Mouse (Mus musculus): Measurements from ENCODE around the gene Btnl10. TPM values are rescaled to one million over a fixed set of nuclear protein-coding genes. Genes with fewer than 3 reads are reported as not detected.

Btnl10 gene
- polyA plus RNA-seq, 1 experiment = not detected

DNA sequence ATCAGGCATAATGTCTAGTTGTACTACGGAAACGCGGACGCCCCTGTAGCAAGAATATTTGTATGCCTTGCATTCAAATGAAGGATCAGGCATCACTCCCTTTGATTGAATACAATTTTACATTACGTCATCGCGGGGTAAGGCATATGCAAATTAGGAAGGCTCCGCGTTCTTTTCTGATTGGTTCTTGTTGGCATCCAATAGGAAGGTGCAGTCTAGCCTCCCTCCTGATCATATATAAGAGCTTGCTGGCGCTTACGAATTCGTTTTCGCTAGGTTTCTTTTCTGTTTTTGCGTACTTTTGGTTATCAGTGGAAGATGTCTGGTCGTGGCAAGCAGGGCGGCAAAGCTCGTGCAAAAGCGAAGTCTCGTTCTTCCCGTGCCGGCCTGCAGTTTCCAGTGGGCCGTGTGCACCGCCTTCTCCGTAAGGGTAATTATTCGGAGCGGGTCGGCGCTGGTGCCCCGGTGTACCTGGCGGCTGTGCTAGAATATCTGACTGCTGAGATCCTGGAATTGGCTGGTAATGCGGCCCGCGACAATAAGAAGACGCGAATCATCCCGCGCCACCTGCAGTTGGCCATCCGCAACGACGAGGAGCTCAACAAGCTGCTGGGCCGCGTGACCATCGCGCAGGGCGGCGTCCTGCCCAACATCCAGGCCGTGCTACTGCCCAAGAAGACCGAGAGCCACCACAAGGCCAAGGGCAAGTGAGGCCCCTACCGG, 36.9 kb downstream of the Btnl10 start, which contains the start of the genes Hist3h2a and Trim17:
Hist3h2a (plus strand) TSS at position 266 of the 723 bp plus-strand sequence.
Trim17 (plus strand) TSS at position 266 of the 723 bp plus-strand sequence.
- Histone ChIP-seq H3K4me3 (ENCODE audit: low read depth, low read length) (peak within 1 kb of the TSS; percentile 97), H3K9ac (ENCODE audit: low read depth, poor library complexity, severe bottlenecking) (peak within 1 kb of the TSS; percentile 83), H3K36me3 (ENCODE audit: control insufficient read depth, insufficient read depth, low read length, poor library complexity, severe bottlenecking) (no peaks in the 10 kb centered on the region), H3K4me1 (ENCODE audit: control insufficient read depth, insufficient read depth, low read length) (no peaks in the 10 kb centered on the region), H3K27me3 (ENCODE audit: control insufficient read depth, insufficient read depth, low read length, poor library complexity, severe bottlenecking) (no peaks in the 10 kb centered on the region), H3K9me3 (replicated peaks; ENCODE audit: control insufficient read depth, insufficient read depth, low read length, poor library complexity, severe bottlenecking) (no peaks in the 10 kb centered on the region), H3K27ac (ENCODE audit: insufficient read depth, low read length) (peak within 1 kb of the TSS; percentile 90)
- TF ChIP-seq EP300 (IDR thresholded peaks at IDR 0.05; ENCODE audit: insufficient read depth, low read depth, low read length) = no peak
- TF ChIP-seq POLR2A (IDR thresholded peaks at IDR 0.05; ENCODE audit: insufficient read depth, low read length) = peak; percentile 98
- TF ChIP-seq CTCF (IDR thresholded peaks at IDR 0.05; ENCODE audit: low read depth, low read length) = peak; percentile 10

DNA sequence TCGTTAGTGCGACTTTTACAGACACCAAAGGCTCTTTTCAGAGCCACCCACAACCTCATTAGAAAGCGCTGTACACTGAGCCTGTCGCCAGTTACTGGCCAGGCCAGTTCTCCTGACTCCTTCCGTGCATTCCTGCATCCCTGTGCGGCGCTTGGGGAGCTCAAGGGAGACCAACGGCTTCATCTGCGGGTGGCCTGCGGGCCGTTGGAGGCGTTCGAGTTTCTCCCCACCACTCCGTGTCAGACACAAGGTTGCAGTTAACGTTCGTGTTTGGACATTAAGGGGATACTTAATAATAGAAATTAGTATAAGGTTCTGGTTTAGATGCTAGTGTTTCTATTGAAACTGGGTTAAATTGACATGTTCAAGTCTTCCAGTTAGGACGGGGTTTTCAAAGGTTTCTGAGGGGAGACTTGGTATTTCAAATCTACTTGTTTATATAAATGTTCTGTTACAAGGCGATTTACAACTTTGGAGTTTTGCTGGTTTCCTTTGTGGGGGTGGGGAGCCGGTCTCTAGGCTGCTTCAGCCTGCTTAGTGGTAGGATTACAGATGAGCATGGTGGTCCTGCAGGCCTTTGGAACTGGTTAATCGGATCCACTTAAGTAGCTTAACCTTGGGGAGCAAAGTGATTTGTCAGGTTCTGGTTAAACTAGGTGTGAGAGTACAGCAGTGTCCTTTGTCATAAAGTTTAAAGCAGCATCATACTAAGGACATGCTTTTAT, 37.6 kb downstream of the Btnl10 start:
- Histone ChIP-seq H3K4me3 (ENCODE audit: low read depth, low read length) (peak overlapping the region; percentile 97), H3K4me1 (ENCODE audit: control insufficient read depth, insufficient read depth, low read length) (no peaks in the 10 kb centered on the region), H3K27me3 (ENCODE audit: control insufficient read depth, insufficient read depth, low read length, poor library complexity, severe bottlenecking) (no peaks in the 10 kb centered on the region), H3K36me3 (ENCODE audit: control insufficient read depth, insufficient read depth, low read length, poor library complexity, severe bottlenecking) (no peaks in the 10 kb centered on the region), H3K9me3 (replicated peaks; ENCODE audit: control insufficient read depth, insufficient read depth, low read length, poor library complexity, severe bottlenecking) (no peaks in the 10 kb centered on the region), H3K27ac (ENCODE audit: insufficient read depth, low read length) (peak overlapping the region; percentile 90), H3K9ac (ENCODE audit: low read depth, poor library complexity, severe bottlenecking) (peak overlapping the region; percentile 83)
- no peak for TF ChIP-seq EP300 (IDR thresholded peaks at IDR 0.05; ENCODE audit: insufficient read depth, low read depth, low read length)

DNA sequence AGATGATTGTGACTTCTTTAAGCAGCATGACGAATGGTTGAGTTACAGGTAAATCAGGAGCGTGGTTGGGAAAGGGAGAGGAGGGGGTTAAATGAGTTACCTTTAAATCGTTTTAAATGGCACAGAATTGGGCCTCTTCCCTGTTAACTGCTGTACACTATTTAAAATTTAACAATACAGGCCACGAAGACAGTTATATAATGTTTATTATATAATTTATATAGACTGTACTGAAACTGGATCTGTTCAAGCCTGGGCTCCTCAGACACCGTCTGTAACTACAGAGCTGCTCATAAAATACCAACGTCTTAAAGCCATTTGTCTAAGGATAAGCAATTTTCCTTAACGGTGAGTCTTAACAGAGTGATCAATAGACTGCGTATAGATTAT, 38.2 kb downstream of the Btnl10 start:
- Histone ChIP-seq H3K9me3 (replicated peaks; ENCODE audit: control insufficient read depth, insufficient read depth, low read length, poor library complexity, severe bottlenecking) (no peaks in the 10 kb centered on the region), H3K27ac (ENCODE audit: insufficient read depth, low read length) (no peak overlapping the region), H3K9ac (ENCODE audit: low read depth, poor library complexity, severe bottlenecking) (peak overlapping the region; percentile 83), H3K4me1 (ENCODE audit: control insufficient read depth, insufficient read depth, low read length) (no peaks in the 10 kb centered on the region), H3K4me3 (ENCODE audit: low read depth, low read length) (peak overlapping the region; percentile 92), H3K36me3 (ENCODE audit: control insufficient read depth, insufficient read depth, low read length, poor library complexity, severe bottlenecking) (no peaks in the 10 kb centered on the region), H3K27me3 (ENCODE audit: control insufficient read depth, insufficient read depth, low read length, poor library complexity, severe bottlenecking) (no peaks in the 10 kb centered on the region)
- no peak for TF ChIP-seq CTCF (IDR thresholded peaks at IDR 0.05; ENCODE audit: low read depth, low read length)
- no peak for TF ChIP-seq POLR2A (IDR thresholded peaks at IDR 0.05; ENCODE audit: insufficient read depth, low read length)
- TF ChIP-seq EP300 (IDR thresholded peaks at IDR 0.05; ENCODE audit: insufficient read depth, low read depth, low read length) = no peak

DNA sequence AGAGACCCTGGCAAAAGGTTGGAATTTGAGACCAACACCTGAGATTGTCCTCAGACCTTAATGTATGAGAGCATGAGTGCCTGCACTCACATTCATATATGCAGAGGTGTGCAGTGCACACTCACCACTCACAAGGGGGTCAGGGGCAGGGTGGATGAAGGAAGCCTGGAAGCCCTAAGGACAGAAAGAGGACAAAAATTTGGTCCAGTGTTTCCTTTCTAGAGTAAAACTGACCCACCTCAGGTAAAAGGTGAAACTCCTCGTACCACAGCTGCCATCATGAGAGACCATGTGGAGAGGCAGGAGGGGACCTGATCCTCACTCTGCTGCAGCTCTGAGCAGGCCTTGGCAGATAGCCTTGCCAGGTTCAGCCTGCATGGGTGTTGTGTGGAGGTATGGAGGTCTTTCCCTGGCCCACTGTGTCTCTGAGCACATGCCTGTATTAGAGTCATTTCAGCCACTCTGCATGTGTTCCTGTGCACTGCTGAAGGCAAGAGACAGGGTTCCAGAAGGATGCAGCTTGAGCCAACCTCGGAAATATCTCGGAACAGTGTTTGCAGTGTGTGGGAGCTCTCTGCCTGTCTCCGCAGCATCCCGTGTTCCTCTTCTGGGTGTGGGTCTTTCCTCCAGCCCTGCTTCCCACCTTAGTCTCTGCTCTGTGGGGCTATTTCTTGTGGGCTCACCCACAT, 39.7 kb downstream of the Btnl10 start:
- Histone ChIP-seq H3K27ac (ENCODE audit: insufficient read depth, low read length) (no peak overlapping the region), H3K4me1 (ENCODE audit: control insufficient read depth, insufficient read depth, low read length) (no peaks in the 10 kb centered on the region), H3K4me3 (ENCODE audit: low read depth, low read length) (no peak overlapping the region), H3K27me3 (ENCODE audit: control insufficient read depth, insufficient read depth, low read length, poor library complexity, severe bottlenecking) (no peaks in the 10 kb centered on the region), H3K9ac (ENCODE audit: low read depth, poor library complexity, severe bottlenecking) (no peak overlapping the region), H3K9me3 (replicated peaks; ENCODE audit: control insufficient read depth, insufficient read depth, low read length, poor library complexity, severe bottlenecking) (peaks cover 6% of the 10 kb centered on the region), H3K36me3 (ENCODE audit: control insufficient read depth, insufficient read depth, low read length, poor library complexity, severe bottlenecking) (no peaks in the 10 kb centered on the region)
- TF ChIP-seq EP300 (IDR thresholded peaks at IDR 0.05; ENCODE audit: insufficient read depth, low read depth, low read length) (no peak), CTCF (IDR thresholded peaks at IDR 0.05; ENCODE audit: low read depth, low read length) (no peak), POLR2A (IDR thresholded peaks at IDR 0.05; ENCODE audit: insufficient read depth, low read length) (no peak)

DNA sequence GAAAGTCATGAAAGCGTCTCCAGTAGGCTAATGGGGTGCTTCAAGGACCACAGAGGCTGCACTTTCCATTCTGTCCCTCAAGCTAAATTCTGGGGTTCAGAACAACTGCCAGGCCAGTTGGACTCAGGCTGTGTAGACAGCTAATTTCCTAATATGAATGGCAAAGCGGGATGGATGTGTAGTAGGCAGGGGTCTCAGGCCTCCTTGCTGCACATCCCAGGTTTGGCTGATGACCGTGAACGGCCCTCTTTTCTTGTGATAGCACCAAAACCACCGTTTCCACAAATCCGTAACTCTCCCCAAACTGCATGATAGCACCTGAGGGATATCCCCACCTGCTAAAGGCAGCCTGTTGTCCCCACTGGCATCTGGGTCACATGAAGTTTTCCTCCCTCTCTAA, 40.8 kb downstream of the Btnl10 start:
- Histone ChIP-seq H3K36me3 (ENCODE audit: control insufficient read depth, insufficient read depth, low read length, poor library complexity, severe bottlenecking) (no peaks in the 10 kb centered on the region), H3K4me1 (ENCODE audit: control insufficient read depth, insufficient read depth, low read length) (no peaks in the 10 kb centered on the region), H3K27ac (ENCODE audit: insufficient read depth, low read length) (no peak overlapping the region), H3K4me3 (ENCODE audit: low read depth, low read length) (no peak overlapping the region), H3K9me3 (replicated peaks; ENCODE audit: control insufficient read depth, insufficient read depth, low read length, poor library complexity, severe bottlenecking) (peaks cover 6% of the 10 kb centered on the region), H3K27me3 (ENCODE audit: control insufficient read depth, insufficient read depth, low read length, poor library complexity, severe bottlenecking) (no peaks in the 10 kb centered on the region), H3K9ac (ENCODE audit: low read depth, poor library complexity, severe bottlenecking) (no peak overlapping the region)
- TF ChIP-seq CTCF (IDR thresholded peaks at IDR 0.05; ENCODE audit: low read depth, low read length) = no peak
